Mouse (Mus musculus) liver (tissue): ENCODE data around the gene Scd4.

Experiments
- DNase-seq: peaks from one replicate; pipeline ENCODE4 v3.0.0-alpha.2; 2020; ENCODE audit warnings: mixed read lengths

The Scd4 gene

GRCm38 (mm10) chr19:44382682-44383321, 49.9 kb downstream of the Scd4 start:
- no peak for DNase-seq

- DNase-seq, result no peak
Observed at GRCm38 (mm10) chr19:44385887-44386498, 53.1 kb downstream of the Scd4 start.

DNA sequence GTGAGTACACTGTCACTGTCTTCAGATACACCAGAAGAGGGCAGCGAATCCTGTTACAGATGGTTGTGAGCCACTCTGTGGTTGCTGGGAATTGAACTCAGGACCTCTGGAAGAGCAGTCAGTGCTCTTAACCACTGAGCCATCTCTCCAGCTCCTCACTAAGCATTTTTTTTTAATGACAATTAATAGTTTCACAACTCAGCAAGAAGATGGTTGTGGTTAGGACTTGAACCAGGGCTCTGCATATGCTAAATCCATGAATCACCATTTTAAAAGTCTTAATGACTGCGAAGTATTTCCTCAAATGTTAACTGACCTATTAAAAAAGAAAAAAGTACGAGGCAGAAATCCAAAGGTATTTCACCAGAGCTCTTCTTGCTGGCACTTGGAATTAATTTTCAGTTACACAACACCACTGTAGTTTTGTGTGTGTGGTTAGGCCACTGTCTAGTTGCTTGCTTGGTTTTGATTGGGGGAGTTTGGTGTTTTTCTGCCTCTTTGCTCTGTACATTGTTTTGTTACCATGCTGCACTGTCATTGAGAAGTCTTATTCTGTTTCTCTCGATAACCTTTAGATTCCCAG, 54.3 kb downstream of the Scd4 start:
- DNase-seq, result no peak

DNA sequence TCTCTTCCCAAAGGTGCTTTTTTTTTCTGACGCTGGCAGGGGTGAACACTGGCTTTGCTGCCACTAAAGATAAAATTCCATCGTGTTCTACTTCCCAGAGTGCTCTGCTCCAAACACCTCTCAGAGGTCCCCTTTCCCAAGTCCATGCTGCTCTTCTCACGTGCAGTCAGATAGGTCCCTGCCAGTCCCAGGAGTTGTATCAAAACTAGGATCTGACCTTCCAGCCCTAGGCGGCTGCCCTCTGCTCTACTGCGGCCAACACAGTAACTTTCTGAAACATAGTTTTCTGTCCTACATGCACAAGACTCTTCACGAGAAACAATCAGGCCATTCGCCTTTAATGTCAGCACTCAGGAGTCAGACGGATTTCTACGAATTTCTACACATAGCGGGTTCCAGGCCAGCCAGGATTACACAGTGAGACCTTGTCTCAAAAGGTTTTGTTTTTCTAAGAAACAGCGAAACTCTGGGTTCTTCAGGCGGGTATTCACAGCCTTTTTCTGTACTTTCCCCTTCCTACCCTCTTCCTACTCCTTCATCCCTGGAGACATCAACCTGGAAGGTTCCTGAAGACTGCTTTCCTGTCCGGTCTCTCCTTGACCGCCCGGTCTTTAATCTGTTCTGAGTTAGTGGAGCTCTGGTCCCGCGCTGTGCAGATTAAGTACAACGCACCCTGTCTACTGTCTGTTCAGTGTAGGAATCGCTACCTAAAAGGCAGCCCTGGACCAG, 55.0 kb downstream of the Scd4 start:
- peak; percentile 47 for DNase-seq

GRCm38 (mm10) chr19:44388475-44389428, 55.9 kb downstream of the Scd4 start:
- peak; percentile 97 for DNase-seq

DNA sequence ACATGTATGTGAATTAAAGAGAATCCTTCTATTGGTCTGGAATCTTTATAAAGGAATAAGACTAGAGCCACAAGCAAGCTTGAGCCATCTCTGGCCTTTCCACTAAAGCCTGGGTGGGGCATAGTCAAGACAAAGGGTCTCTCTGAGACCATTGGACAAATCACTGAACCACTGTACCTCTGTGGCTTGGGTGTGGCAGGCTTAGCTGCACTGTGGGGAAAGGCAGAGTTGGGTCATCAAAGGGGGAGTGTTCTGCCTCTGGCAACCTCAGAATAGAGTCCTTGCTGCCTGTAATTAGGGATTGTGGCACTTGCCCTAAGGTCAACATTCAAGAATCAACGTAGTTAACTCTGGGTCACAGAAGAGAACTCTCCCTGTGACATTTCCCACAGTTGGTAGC, 56.6 kb downstream of the Scd4 start:
- peak; percentile 30 for DNase-seq

GRCm38 (mm10) chr19:44391856-44392255, 59.0 kb downstream of the Scd4 start:
- DNase-seq, result no peak

GRCm38 (mm10) chr19:44392339-44393009, 59.6 kb downstream of the Scd4 start:
- DNase-seq, result no peak

- DNase-seq, result peak; percentile 26
Observed at GRCm38 (mm10) chr19:44393962-44394422, 61.1 kb downstream of the Scd4 start.

- peak; percentile 64 for DNase-seq
Observed at GRCm38 (mm10) chr19:44394972-44395371, 62.1 kb downstream of the Scd4 start.
